Mouse (Mus musculus) Patski (cell line): ENCODE measurements around the gene Bcl11b. TPM values are rescaled to one million over a fixed set of nuclear protein-coding genes. Genes with fewer than 3 reads are reported as not detected.

ENCODE experiments used
- ATAC-seq: fragments of 100-300 bp; one replicate; pipeline ENCODE4 v1.8.0; 2021
- CTCF ChIA-PET: fragments of 350-600 bp; sonication (Branson Sonifier 250); formaldehyde crosslinking; loops from one replicate; lab custom pipeline; 2022; ENCODE audit warnings: inconsistent platforms; lab: Charles Lee
- POLR2A ChIA-PET: fragments of 350-600 bp; sonication (Branson Sonifier 250); formaldehyde crosslinking; loops from one replicate; lab custom pipeline; 2022; ENCODE audit warnings: antibody characterized with exemption, inconsistent platforms; lab: Charles Lee
- DNase-seq: peaks from one replicate; pipeline ENCODE4 v3.0.0-alpha.2; 2011; ENCODE audit warnings: low read depth, low spot score
- H3K27me3 ChIP-seq: fragments of 371-371 bp; one replicate; pipeline ENCODE4 v1.5.1; 2021
- CTCF ChIP-seq: fragments of 100-300 bp; IDR thresholded peaks from one replicate; pipeline ENCODE4 v1.5.1; 2021
- in situ Hi-C: fragments of 300-500 bp; cut with MboI; formaldehyde crosslinking; loops from 3 replicates; pipeline ENCODE4 v1.11.1; 2018; ENCODE audit warnings: low pct_unique_long_range_greater_than_20kb, mixed read lengths
- polyA plus RNA-seq: library from polyadenylated mRNA; unstranded; gene quantifications from one replicate; pipeline ENCODE4 v1.2.3, GENCODE M21; 2021

Gene Bcl11b
- 0.06 TPM for polyA plus RNA-seq

- ATAC-seq = no peak
Observed at GRCm38 (mm10) chr12:108003483-108003882, at the start of gene Bcl11b. Gene Bcl11b (minus strand): TSS chr12:108003602.

GRCm38 (mm10) chr12:108050996-108051395 lies 47.6 kb upstream of the Bcl11b start:
- no peak for ATAC-seq
- no peak for TF ChIP-seq CTCF
- POLR2A ChIA-PET = no interaction called here
- in situ Hi-C loops = no loop called here
- CTCF ChIA-PET = interaction anchor here (1.2 kb wide), 1 partner anchor 9 kb away, joined by 3 read pairs; no protein-coding TSS in a partner anchor
- DNase-seq = no peak
- H3K27me3 ChIP-seq = peaks cover 15% of the 10 kb centered on the region

More at GRCm38 (mm10) chr12:108003483-108003882, at the start of gene Bcl11b:
- ChIA-PET CTCF (no interaction called here), POLR2A (no interaction called here)
- DNase-seq = no peak
- peaks cover 55% of the 10 kb centered on the region for H3K27me3 ChIP-seq
- no peak for TF ChIP-seq CTCF
- in situ Hi-C loops = no loop called here

- no peak for TF ChIP-seq CTCF
- no peak for ATAC-seq
- DNase-seq = no peak
- CTCF ChIA-PET = no interaction called here
- in situ Hi-C loops = no loop called here
- H3K27me3 ChIP-seq = peaks cover 12% of the 10 kb centered on the region
- POLR2A ChIA-PET = no interaction called here
Observed at GRCm38 (mm10) chr12:108049625-108050024, 46.2 kb upstream of the Bcl11b start.

GRCm38 (mm10) chr12:108042239-108042571 lies 38.8 kb upstream of the Bcl11b start:
- POLR2A ChIA-PET = no interaction called here
- in situ Hi-C loops = no loop called here

GRCm38 (mm10) chr12:108041571-108042238 lies 38.3 kb upstream of the Bcl11b start:
- in situ Hi-C loops = no loop called here
- ChIA-PET POLR2A (no interaction called here), CTCF (interaction anchor here (1.0 to 1.1 kb wide), 2 partner anchors 9 to 71 kb away, joined by 3 read pairs; no protein-coding TSS in a partner anchor)
- TF ChIP-seq CTCF = no peak
- DNase-seq (no peak), ATAC-seq (no peak)
- peaks cover 10% of the 10 kb centered on the region for H3K27me3 ChIP-seq

More at GRCm38 (mm10) chr12:108042239-108042571, 38.8 kb upstream of the Bcl11b start:
- ATAC-seq (no peak), DNase-seq (no peak)
- no peak for TF ChIP-seq CTCF
- peaks cover 10% of the 10 kb centered on the region for H3K27me3 ChIP-seq
- CTCF ChIA-PET = interaction anchor here (1.0 to 1.1 kb wide), 2 partner anchors 9 to 72 kb away, joined by 3 read pairs; no protein-coding TSS in a partner anchor

GRCm38 (mm10) chr12:108037446-108037845 lies 34.0 kb upstream of the Bcl11b start:
- H3K27me3 ChIP-seq = peaks cover 10% of the 10 kb centered on the region
- in situ Hi-C loops = no loop called here
- ATAC-seq (no peak), DNase-seq (no peak)
- TF ChIP-seq CTCF = no peak
- ChIA-PET CTCF (interaction anchor here (1.0 kb wide), 1 partner anchor 10 kb away, joined by 4 read pairs; no protein-coding TSS in a partner anchor), POLR2A (no interaction called here)

GRCm38 (mm10) chr12:108035412-108036078 lies 32.1 kb upstream of the Bcl11b start:
- in situ Hi-C loops = no loop called here
- CTCF ChIA-PET = no interaction called here

GRCm38 (mm10) chr12:108022835-108023615 lies 19.6 kb upstream of the Bcl11b start:
- POLR2A ChIA-PET = no interaction called here
- DNase-seq (no peak), ATAC-seq (no peak)
- CTCF ChIA-PET = no interaction called here
- in situ Hi-C loops = no loop called here
- no peak for TF ChIP-seq CTCF
- H3K27me3 ChIP-seq = no peaks in the 10 kb centered on the region

More at GRCm38 (mm10) chr12:108035412-108036078, 32.1 kb upstream of the Bcl11b start:
- no peak for ATAC-seq
- POLR2A ChIA-PET = no interaction called here
- no peak for DNase-seq
- H3K27me3 ChIP-seq = peaks cover 10% of the 10 kb centered on the region
- TF ChIP-seq CTCF = no peak

GRCm38 (mm10) chr12:108012003-108012402 lies 8.6 kb upstream of the Bcl11b start:
- peaks cover 12% of the 10 kb centered on the region for H3K27me3 ChIP-seq
- no peak for TF ChIP-seq CTCF
- no peak for ATAC-seq
- in situ Hi-C loops = no loop called here
- no peak for DNase-seq
- ChIA-PET CTCF (interaction anchor here (1.4 kb wide), 1 partner anchor 13 kb away, joined by 3 read pairs; no protein-coding TSS in a partner anchor), POLR2A (no interaction called here)

- no peak for DNase-seq
- ATAC-seq = no peak
- no peak for TF ChIP-seq CTCF
- in situ Hi-C loops = no loop called here
- ChIA-PET CTCF (no interaction called here), POLR2A (no interaction called here)
- peaks cover 18% of the 10 kb centered on the region for H3K27me3 ChIP-seq
Observed at GRCm38 (mm10) chr12:108010346-108010745, 6.9 kb upstream of the Bcl11b start.
